Mouse (Mus musculus): Measurements from ENCODE around the gene Uspl1. TPM values are rescaled to one million over a fixed set of nuclear protein-coding genes. Genes with fewer than 3 reads are reported as not detected.
"Not testable (repeated sequence)": the region's sequence is repeated elsewhere in the genome, so short reads cannot be mapped to it uniquely, and the experiment has no call there.

Gene Uspl1
- polyA plus RNA-seq (2014; fragmentation: Nextera tagmentation; extraction: Ambion mirVana) = 71.2 and 74.9 TPM in 2 replicates

DNA sequence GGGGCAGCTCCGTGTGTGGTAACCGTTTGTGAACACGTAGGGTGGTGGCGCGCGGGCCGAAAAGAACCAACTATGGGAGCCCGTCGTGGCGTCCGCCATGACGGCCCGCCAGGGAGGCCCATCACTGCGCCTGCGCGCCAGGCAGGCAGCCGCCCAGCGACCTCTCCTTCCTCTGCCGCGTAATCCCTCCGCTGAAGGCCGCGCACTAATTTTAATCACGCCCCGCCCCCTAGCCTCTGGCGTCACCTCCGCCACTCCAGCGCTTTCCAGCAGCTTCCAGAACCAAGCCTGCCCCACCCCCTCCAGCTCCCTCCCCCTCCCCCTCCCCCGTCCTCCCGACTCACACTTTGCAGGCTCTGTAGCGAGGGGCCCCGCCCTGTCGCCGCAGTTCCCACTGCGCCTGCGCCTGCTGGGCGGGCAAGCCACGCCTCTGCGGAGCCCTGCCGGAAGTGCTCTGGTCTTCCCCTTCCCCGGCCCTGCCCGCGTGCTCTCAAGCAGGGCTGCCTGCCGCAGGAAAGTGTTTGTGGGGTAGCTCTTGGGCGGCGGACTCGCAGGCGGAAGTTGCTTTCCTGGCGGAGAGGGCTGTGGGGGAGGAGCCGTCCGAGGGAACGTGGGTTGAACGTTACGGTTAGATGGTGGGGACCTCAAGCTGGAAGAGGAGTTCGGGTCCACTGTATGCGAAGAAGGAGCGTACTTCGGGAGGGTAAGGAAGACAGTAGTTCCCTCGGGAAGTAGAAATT lies at the start of gene Uspl1, which contains the start of gene Hmgb1:
TSS of gene Uspl1 (plus strand) at position 247 of the 740 bp plus-strand sequence.
TSS of gene Hmgb1 (minus strand) at position 386 of the 740 bp plus-strand sequence.
- peak within 1 kb of the TSS; percentile 79 for H3K4me3 ChIP-seq (ENCODE audit: low read depth, low read length)
- peaks cover 6% of the 10 kb centered on the region for H3K4me1 ChIP-seq (replicated peaks; ENCODE audit: control insufficient read depth, insufficient read depth, low read length)
- no peaks in the 10 kb centered on the region for H3K9me3 ChIP-seq (ENCODE audit: control insufficient read depth, low read length)
- peaks cover 4% of the 10 kb centered on the region; the same call in 1 of the 2 replicates for H3K36me3 ChIP-seq (ENCODE audit: control insufficient read depth, insufficient read depth, low read length)
- H3K4me2 ChIP-seq (ENCODE audit: low read depth, low read length, severe bottlenecking) = peak within 1 kb of the TSS; percentile 67
- H3K27ac ChIP-seq (ENCODE audit: low read depth, low read length) = peak within 1 kb of the TSS; percentile 94
- peak within 1 kb of the TSS; percentile 93 for H3K9ac ChIP-seq (ENCODE audit: low read length)
- ATAC-seq (replicated peaks; ENCODE audit: low FRiP score) (peak; percentile 97), DNase-seq (ENCODE audit: low spot score) (peak; percentile 100)
- under 1% methylated on average over 58 of the region's 59 CpGs for WGBS
- no peaks in the 10 kb centered on the region for H3K27me3 ChIP-seq (ENCODE audit: control insufficient read depth, insufficient read depth, low read length)

DNA sequence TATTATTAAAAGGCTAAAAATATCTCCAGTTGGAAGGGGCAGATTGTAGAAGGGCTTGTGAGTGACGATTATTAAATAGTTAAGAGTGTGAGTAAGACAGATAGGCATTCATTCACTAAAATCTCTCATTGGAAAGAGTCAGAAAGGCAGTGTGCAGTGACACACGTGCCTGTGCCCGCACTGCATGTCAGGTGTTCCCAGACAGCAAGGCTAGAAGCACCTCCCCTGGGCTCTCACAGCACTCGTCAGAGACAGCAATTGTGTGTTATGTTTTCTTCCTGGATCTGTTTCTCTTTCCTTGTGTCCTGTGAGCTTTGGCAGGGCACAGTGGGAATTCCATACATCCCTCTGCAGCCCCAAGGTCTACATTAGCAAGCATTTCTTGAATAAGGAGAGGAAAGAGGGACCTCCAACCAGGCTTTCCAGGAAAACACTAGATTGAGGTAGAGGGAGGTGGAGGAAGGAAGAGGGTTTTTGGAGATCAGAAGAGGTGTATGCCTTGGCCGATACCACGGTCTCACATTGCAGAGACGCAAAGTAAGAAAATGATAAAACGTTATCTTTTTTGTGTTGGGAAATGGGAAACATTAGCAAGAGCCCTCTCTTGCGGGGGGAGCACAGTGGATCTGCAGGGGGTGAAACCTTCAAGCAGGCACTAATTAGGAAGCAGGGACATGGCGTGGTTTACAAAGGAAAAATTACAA lies 49.2 kb upstream of the Uspl1 start:
- Histone ChIP-seq H3K36me3 (ENCODE audit: control insufficient read depth, insufficient read depth, low read length) (no peaks in the 10 kb centered on the region), H3K4me1 (replicated peaks; ENCODE audit: control insufficient read depth, insufficient read depth, low read length) (no peaks in the 10 kb centered on the region), H3K27me3 (ENCODE audit: control insufficient read depth, insufficient read depth, low read length) (no peaks in the 10 kb centered on the region), H3K4me2 (ENCODE audit: low read depth, low read length, severe bottlenecking) (no peak overlapping the region), H3K9ac (ENCODE audit: low read length) (no peak overlapping the region), H3K4me3 (ENCODE audit: low read depth, low read length) (no peak overlapping the region), H3K27ac (ENCODE audit: low read depth, low read length) (no peak overlapping the region), H3K9me3 (ENCODE audit: control insufficient read depth, low read length) (no peaks in the 10 kb centered on the region)
- DNase-seq (ENCODE audit: low spot score) (no peak), ATAC-seq (replicated peaks; ENCODE audit: low FRiP score) (no peak)
- 79% methylated on average over 10 of the region's 10 CpGs for WGBS

- 84% methylated on average over 10 of the region's 10 CpGs for WGBS
Observed at GRCm38 (mm10) chr5:149135455-149136354, 48.4 kb upstream of the Uspl1 start.

GRCm38 (mm10) chr5:149136933-149137365 lies 47.2 kb upstream of the Uspl1 start:
- Histone ChIP-seq H3K4me3 (ENCODE audit: low read depth, low read length) (no peak overlapping the region), H3K9me3 (ENCODE audit: control insufficient read depth, low read length) (no peaks in the 10 kb centered on the region), H3K27me3 (ENCODE audit: control insufficient read depth, insufficient read depth, low read length) (no peaks in the 10 kb centered on the region), H3K9ac (ENCODE audit: low read length) (no peak overlapping the region), H3K4me2 (ENCODE audit: low read depth, low read length, severe bottlenecking) (no peak overlapping the region), H3K36me3 (ENCODE audit: control insufficient read depth, insufficient read depth, low read length) (no peaks in the 10 kb centered on the region), H3K4me1 (replicated peaks; ENCODE audit: control insufficient read depth, insufficient read depth, low read length) (no peaks in the 10 kb centered on the region), H3K27ac (ENCODE audit: low read depth, low read length) (no peak overlapping the region)
- 83% methylated on average over 4 of the region's 4 CpGs for WGBS
- ATAC-seq (replicated peaks; ENCODE audit: low FRiP score) (no peak), DNase-seq (ENCODE audit: low spot score) (no peak)

More at GRCm38 (mm10) chr5:149135455-149136354, 48.4 kb upstream of the Uspl1 start:
- DNase-seq (ENCODE audit: low spot score) (no peak), ATAC-seq (replicated peaks; ENCODE audit: low FRiP score) (no peak)
- H3K27ac ChIP-seq (ENCODE audit: low read depth, low read length) = no peak overlapping the region
- no peaks in the 10 kb centered on the region for H3K9me3 ChIP-seq (ENCODE audit: control insufficient read depth, low read length)
- H3K36me3 ChIP-seq (ENCODE audit: control insufficient read depth, insufficient read depth, low read length) = no peaks in the 10 kb centered on the region
- no peak overlapping the region for H3K4me2 ChIP-seq (ENCODE audit: low read depth, low read length, severe bottlenecking)
- no peaks in the 10 kb centered on the region for H3K4me1 ChIP-seq (replicated peaks; ENCODE audit: control insufficient read depth, insufficient read depth, low read length)
- no peak overlapping the region for H3K4me3 ChIP-seq (ENCODE audit: low read depth, low read length)
- no peaks in the 10 kb centered on the region for H3K27me3 ChIP-seq (ENCODE audit: control insufficient read depth, insufficient read depth, low read length)
- H3K9ac ChIP-seq (ENCODE audit: low read length) = no peak overlapping the region

- no peaks in the 10 kb centered on the region for H3K9me3 ChIP-seq (ENCODE audit: control insufficient read depth, low read length)
- ATAC-seq (replicated peaks; ENCODE audit: low FRiP score) = no peak
Observed at GRCm38 (mm10) chr5:149137447-149137846, 46.7 kb upstream of the Uspl1 start.

GRCm38 (mm10) chr5:149138087-149138486 lies 46.1 kb upstream of the Uspl1 start:
- not testable (repeated sequence) for H3K36me3 ChIP-seq (ENCODE audit: control insufficient read depth, insufficient read depth, low read length); H3K4me2 ChIP-seq (ENCODE audit: low read depth, low read length, severe bottlenecking); H3K4me3 ChIP-seq (ENCODE audit: low read depth, low read length); ATAC-seq (replicated peaks; ENCODE audit: low FRiP score); H3K9ac ChIP-seq (ENCODE audit: low read length); H3K27me3 ChIP-seq (ENCODE audit: control insufficient read depth, insufficient read depth, low read length); DNase-seq (ENCODE audit: low spot score); H3K4me1 ChIP-seq (replicated peaks; ENCODE audit: control insufficient read depth, insufficient read depth, low read length); H3K27ac ChIP-seq (ENCODE audit: low read depth, low read length); H3K9me3 ChIP-seq (ENCODE audit: control insufficient read depth, low read length)
- 92% methylated on average over 6 of the region's 6 CpGs for WGBS

More at GRCm38 (mm10) chr5:149137447-149137846, 46.7 kb upstream of the Uspl1 start:
- Histone ChIP-seq H3K4me1 (replicated peaks; ENCODE audit: control insufficient read depth, insufficient read depth, low read length) (no peaks in the 10 kb centered on the region), H3K4me2 (ENCODE audit: low read depth, low read length, severe bottlenecking) (no peak overlapping the region), H3K27ac (ENCODE audit: low read depth, low read length) (no peak overlapping the region), H3K36me3 (ENCODE audit: control insufficient read depth, insufficient read depth, low read length) (no peaks in the 10 kb centered on the region), H3K4me3 (ENCODE audit: low read depth, low read length) (no peak overlapping the region), H3K9ac (ENCODE audit: low read length) (no peak overlapping the region), H3K27me3 (ENCODE audit: control insufficient read depth, insufficient read depth, low read length) (no peaks in the 10 kb centered on the region)
- WGBS = 86% methylated on average over 3 of the region's 3 CpGs
- DNase-seq (ENCODE audit: low spot score) = no peak

GRCm38 (mm10) chr5:149140336-149140735 lies 43.8 kb upstream of the Uspl1 start:
- no peaks in the 10 kb centered on the region for H3K36me3 ChIP-seq (ENCODE audit: control insufficient read depth, insufficient read depth, low read length)
- no peaks in the 10 kb centered on the region for H3K4me1 ChIP-seq (replicated peaks; ENCODE audit: control insufficient read depth, insufficient read depth, low read length)
- no peak overlapping the region for H3K9ac ChIP-seq (ENCODE audit: low read length)
- ATAC-seq (replicated peaks; ENCODE audit: low FRiP score) = no peak
- H3K4me3 ChIP-seq (ENCODE audit: low read depth, low read length) = no peak overlapping the region
- no peaks in the 10 kb centered on the region for H3K9me3 ChIP-seq (ENCODE audit: control insufficient read depth, low read length)
- DNase-seq (ENCODE audit: low spot score) = no peak
- no peaks in the 10 kb centered on the region for H3K27me3 ChIP-seq (ENCODE audit: control insufficient read depth, insufficient read depth, low read length)
- H3K27ac ChIP-seq (ENCODE audit: low read depth, low read length) = no peak overlapping the region
- no peak overlapping the region for H3K4me2 ChIP-seq (ENCODE audit: low read depth, low read length, severe bottlenecking)
- WGBS = 53% methylated on average over 9 of the region's 9 CpGs

- H3K9ac ChIP-seq (ENCODE audit: low read length); H3K27ac ChIP-seq (ENCODE audit: low read depth, low read length); H3K4me2 ChIP-seq (ENCODE audit: low read depth, low read length, severe bottlenecking); H3K4me1 ChIP-seq (replicated peaks; ENCODE audit: control insufficient read depth, insufficient read depth, low read length); H3K4me3 ChIP-seq (ENCODE audit: low read depth, low read length); H3K27me3 ChIP-seq (ENCODE audit: control insufficient read depth, insufficient read depth, low read length); ATAC-seq (replicated peaks; ENCODE audit: low FRiP score); DNase-seq (ENCODE audit: low spot score); H3K36me3 ChIP-seq (ENCODE audit: control insufficient read depth, insufficient read depth, low read length); H3K9me3 ChIP-seq (ENCODE audit: control insufficient read depth, low read length): not testable (repeated sequence)
- 100% methylated on average over 1 of the region's 1 CpGs for WGBS
Observed at GRCm38 (mm10) chr5:149141155-149141554, 43.0 kb upstream of the Uspl1 start.

All from forebrain, embryonic 11.5 days (tissue).